Mouse (Mus musculus): ENCODE measurements around the gene Gpnmb. TPM values are rescaled to one million over a fixed set of nuclear protein-coding genes. Genes with fewer than 3 reads are reported as not detected.

The Gpnmb gene
- total RNA-seq, 2 experiments from 2014 or later: 0.39 to 0.43 TPM

Other genes starting within 250 kb of the Gpnmb start
- gene Tmem176a, start 195.6 kb upstream of the Gpnmb start, total RNA-seq (2021): 10 to 100 TPM; 15.6 to 18.6 TPM
- gene Tmem176b, start 195.1 kb upstream of the Gpnmb start, total RNA-seq (2021): 10 to 100 TPM; 38.2 to 42.5 TPM
- gene Aoc1, start 163.7 kb upstream of the Gpnmb start, total RNA-seq (2021): not detected
- gene 1600015I10Rik, start 106.7 kb upstream of the Gpnmb start, total RNA-seq (2021): not detected
- not detected for gene Doxl2, start 61.6 kb upstream of the Gpnmb start, total RNA-seq (2021)
- not detected for gene Svs1, start 49.7 kb upstream of the Gpnmb start, total RNA-seq (2021)
- gene Malsu1, start 37.2 kb downstream of the Gpnmb start, total RNA-seq (2021): 10 to 100 TPM; 28.7 to 33.6 TPM
- gene Igf2bp3, start 178.4 kb downstream of the Gpnmb start, total RNA-seq (2021): 1 to 10 TPM; 1.2 TPM
- 10 to 100 TPM; 66.7 to 68.8 TPM for gene Tra2a, start 227.5 kb downstream of the Gpnmb start, total RNA-seq (2021)

Measured in left cerebral cortex, postnatal 10 days (tissue).